Mouse (Mus musculus): ENCODE measurements at regions not wholly inside any gene's neighbourhood (a gene's known extent, or its start where the extent isn't known, plus 50 kb on each side); places are given as distances from the start of the nearest gene placed in this dataset.

GRCm38 (mm10) chr16:77537351-77537750 is 64.5 kb downstream of the Gm11146 start:
- no peak overlapping the region for H3K4me3 ChIP-seq (ENCODE audit: insufficient read depth, poor library complexity, severe bottlenecking)
- no peaks in the 10 kb centered on the region for H3K27me3 ChIP-seq (ENCODE audit: control insufficient read depth, insufficient read depth, insufficient read length)
- TF ChIP-seq MAX (IDR thresholded peaks at IDR 0.05): no peak
- no peak for TF ChIP-seq USF1 (IDR thresholded peaks at IDR 0.05; ENCODE audit: low read depth)
- no peak for TF ChIP-seq MYOG (IDR thresholded peaks at IDR 0.05; ENCODE audit: control insufficient read depth, extremely low read depth, insufficient read length)
- no peak for TF ChIP-seq CTCF (IDR thresholded peaks at IDR 0.05; ENCODE audit: control insufficient read depth, insufficient read depth, insufficient read length)
- TF ChIP-seq MYOD1 (IDR thresholded peaks at IDR 0.05; ENCODE audit: control insufficient read depth, insufficient read length, low read depth): no peak
- no peak for TF ChIP-seq CEBPB (IDR thresholded peaks at IDR 0.05; ENCODE audit: low read depth)
- TF ChIP-seq FOSL1 (IDR thresholded peaks at IDR 0.05; ENCODE audit: insufficient read depth, low read length, poor library complexity, severe bottlenecking): no peak
- H3K36me3 ChIP-seq (ENCODE audit: control insufficient read depth, insufficient read depth): no peaks in the 10 kb centered on the region
- no peaks in the 10 kb centered on the region for H3K79me2 ChIP-seq (ENCODE audit: control insufficient read depth, insufficient read depth)
- H3K79me3 ChIP-seq (ENCODE audit: low read depth): no peaks in the 10 kb centered on the region
- H3ac ChIP-seq (ENCODE audit: control insufficient read depth, insufficient read length, low read depth): no peak overlapping the region

GRCm38 (mm10) chr16:77536746-77537145 is 65.1 kb downstream of the Gm11146 start:
- no peaks in the 10 kb centered on the region for H3K79me3 ChIP-seq (ENCODE audit: low read depth)
- no peak overlapping the region for H3ac ChIP-seq (ENCODE audit: control insufficient read depth, insufficient read length, low read depth)
- H3K36me3 ChIP-seq (ENCODE audit: control insufficient read depth, insufficient read depth): no peaks in the 10 kb centered on the region
- TF ChIP-seq MYOG (IDR thresholded peaks at IDR 0.05; ENCODE audit: control insufficient read depth, extremely low read depth, insufficient read length): no peak
- TF ChIP-seq CTCF (IDR thresholded peaks at IDR 0.05; ENCODE audit: control insufficient read depth, insufficient read depth, insufficient read length): no peak
- TF ChIP-seq MAX (IDR thresholded peaks at IDR 0.05): no peak
- no peak for TF ChIP-seq CEBPB (IDR thresholded peaks at IDR 0.05; ENCODE audit: low read depth)
- TF ChIP-seq USF1 (IDR thresholded peaks at IDR 0.05; ENCODE audit: low read depth): no peak
- TF ChIP-seq FOSL1 (IDR thresholded peaks at IDR 0.05; ENCODE audit: insufficient read depth, low read length, poor library complexity, severe bottlenecking): no peak
- TF ChIP-seq MYOD1 (IDR thresholded peaks at IDR 0.05; ENCODE audit: control insufficient read depth, insufficient read length, low read depth): no peak
- H3K27me3 ChIP-seq (ENCODE audit: control insufficient read depth, insufficient read depth, insufficient read length): no peaks in the 10 kb centered on the region
- H3K4me3 ChIP-seq (ENCODE audit: insufficient read depth, poor library complexity, severe bottlenecking): no peak overlapping the region
- H3K79me2 ChIP-seq (ENCODE audit: control insufficient read depth, insufficient read depth): no peaks in the 10 kb centered on the region

- Histone ChIP-seq H3K79me2 (ENCODE audit: control insufficient read depth, insufficient read depth) (no peaks in the 10 kb centered on the region), H3K79me3 (ENCODE audit: low read depth) (no peaks in the 10 kb centered on the region), H3K27me3 (ENCODE audit: control insufficient read depth, insufficient read depth, insufficient read length) (no peaks in the 10 kb centered on the region), H3K4me3 (ENCODE audit: insufficient read depth, poor library complexity, severe bottlenecking) (no peak overlapping the region), H3K36me3 (ENCODE audit: control insufficient read depth, insufficient read depth) (no peaks in the 10 kb centered on the region), H3ac (ENCODE audit: control insufficient read depth, insufficient read length, low read depth) (no peak overlapping the region)
- TF ChIP-seq CEBPB (IDR thresholded peaks at IDR 0.05; ENCODE audit: low read depth): no peak
- no peak for TF ChIP-seq USF1 (IDR thresholded peaks at IDR 0.05; ENCODE audit: low read depth)
- no peak for TF ChIP-seq FOSL1 (IDR thresholded peaks at IDR 0.05; ENCODE audit: insufficient read depth, low read length, poor library complexity, severe bottlenecking)
- TF ChIP-seq MYOG (IDR thresholded peaks at IDR 0.05; ENCODE audit: control insufficient read depth, extremely low read depth, insufficient read length): no peak
- TF ChIP-seq MYOD1 (IDR thresholded peaks at IDR 0.05; ENCODE audit: control insufficient read depth, insufficient read length, low read depth): no peak
- no peak for TF ChIP-seq CTCF (IDR thresholded peaks at IDR 0.05; ENCODE audit: control insufficient read depth, insufficient read depth, insufficient read length)
- TF ChIP-seq MAX (IDR thresholded peaks at IDR 0.05): no peak
These were observed 65.6 kb downstream of the Gm11146 start for GRCm38 (mm10) chr16:77536314-77536713.

- Histone ChIP-seq H3ac (ENCODE audit: control insufficient read depth, insufficient read length, low read depth) (no peak overlapping the region), H3K4me3 (ENCODE audit: insufficient read depth, poor library complexity, severe bottlenecking) (no peak overlapping the region)
- TF ChIP-seq MAX (IDR thresholded peaks at IDR 0.05) (no peak), FOSL1 (IDR thresholded peaks at IDR 0.05; ENCODE audit: insufficient read depth, low read length, poor library complexity, severe bottlenecking) (no peak), USF1 (IDR thresholded peaks at IDR 0.05; ENCODE audit: low read depth) (no peak), MYOG (IDR thresholded peaks at IDR 0.05; ENCODE audit: control insufficient read depth, extremely low read depth, insufficient read length) (no peak), CEBPB (IDR thresholded peaks at IDR 0.05; ENCODE audit: low read depth) (no peak), CTCF (IDR thresholded peaks at IDR 0.05; ENCODE audit: control insufficient read depth, insufficient read depth, insufficient read length) (no peak), MYOD1 (IDR thresholded peaks at IDR 0.05; ENCODE audit: control insufficient read depth, insufficient read length, low read depth) (no peak)
These were observed 66.9 kb downstream of the Gm11146 start for GRCm38 (mm10) chr16:77535021-77535420.

GRCm38 (mm10) chr16:77531596-77531995 is 70.3 kb downstream of the Gm11146 start:
- Histone ChIP-seq H3K79me2 (ENCODE audit: control insufficient read depth, insufficient read depth) (no peaks in the 10 kb centered on the region), H3ac (ENCODE audit: control insufficient read depth, insufficient read length, low read depth) (no peak overlapping the region), H3K36me3 (ENCODE audit: control insufficient read depth, insufficient read depth) (no peaks in the 10 kb centered on the region), H3K27me3 (ENCODE audit: control insufficient read depth, insufficient read depth, insufficient read length) (no peaks in the 10 kb centered on the region), H3K79me3 (ENCODE audit: low read depth) (no peaks in the 10 kb centered on the region), H3K4me3 (ENCODE audit: insufficient read depth, poor library complexity, severe bottlenecking) (no peak overlapping the region)
- TF ChIP-seq CTCF (IDR thresholded peaks at IDR 0.05; ENCODE audit: control insufficient read depth, insufficient read depth, insufficient read length): no peak

More at GRCm38 (mm10) chr16:77535021-77535420, 66.9 kb downstream of the Gm11146 start:
- Histone ChIP-seq H3K79me2 (ENCODE audit: control insufficient read depth, insufficient read depth) (no peaks in the 10 kb centered on the region), H3K27me3 (ENCODE audit: control insufficient read depth, insufficient read depth, insufficient read length) (no peaks in the 10 kb centered on the region), H3K79me3 (ENCODE audit: low read depth) (no peaks in the 10 kb centered on the region), H3K36me3 (ENCODE audit: control insufficient read depth, insufficient read depth) (no peaks in the 10 kb centered on the region)

GRCm38 (mm10) chr16:77527951-77528350 is 73.9 kb downstream of the Gm11146 start:
- TF ChIP-seq CTCF (IDR thresholded peaks at IDR 0.05; ENCODE audit: control insufficient read depth, insufficient read depth, insufficient read length): no peak
- no peak for TF ChIP-seq CEBPB (IDR thresholded peaks at IDR 0.05; ENCODE audit: low read depth)
- no peaks in the 10 kb centered on the region for H3K79me2 ChIP-seq (ENCODE audit: control insufficient read depth, insufficient read depth)
- no peaks in the 10 kb centered on the region for H3K27me3 ChIP-seq (ENCODE audit: control insufficient read depth, insufficient read depth, insufficient read length)
- H3K36me3 ChIP-seq (ENCODE audit: control insufficient read depth, insufficient read depth): no peaks in the 10 kb centered on the region
- no peak overlapping the region for H3K4me3 ChIP-seq (ENCODE audit: insufficient read depth, poor library complexity, severe bottlenecking)
- H3K79me3 ChIP-seq (ENCODE audit: low read depth): no peaks in the 10 kb centered on the region
- H3ac ChIP-seq (ENCODE audit: control insufficient read depth, insufficient read length, low read depth): no peak overlapping the region
